Mouse (Mus musculus) heart, adult 2 months (tissue): ENCODE results near the gene Islr.

ENCODE experiments used
- CTCF ChIP-seq: fragments of 200-600 bp; IDR thresholded peaks from 2 replicates; pipeline ENCODE4 v1.8.1; 2022; ENCODE audit warnings: antibody characterized with exemption, mild to moderate bottlenecking, moderate library complexity
- EP300 ChIP-seq: fragments of 200-500 bp; IDR thresholded peaks from 2 replicates; pipeline ENCODE4 v1.6.1; 2011; ENCODE audit warnings: low read depth, low read length, control low read depth; ENCODE audit not compliant: insufficient read depth
- POLR2A ChIP-seq: fragments of 200-500 bp; IDR thresholded peaks from 2 replicates; pipeline ENCODE4 v1.6.1; 2011; ENCODE audit warnings: mild to moderate bottlenecking, low read depth, low read length, control low read depth; ENCODE audit not compliant: insufficient read depth

DNA sequence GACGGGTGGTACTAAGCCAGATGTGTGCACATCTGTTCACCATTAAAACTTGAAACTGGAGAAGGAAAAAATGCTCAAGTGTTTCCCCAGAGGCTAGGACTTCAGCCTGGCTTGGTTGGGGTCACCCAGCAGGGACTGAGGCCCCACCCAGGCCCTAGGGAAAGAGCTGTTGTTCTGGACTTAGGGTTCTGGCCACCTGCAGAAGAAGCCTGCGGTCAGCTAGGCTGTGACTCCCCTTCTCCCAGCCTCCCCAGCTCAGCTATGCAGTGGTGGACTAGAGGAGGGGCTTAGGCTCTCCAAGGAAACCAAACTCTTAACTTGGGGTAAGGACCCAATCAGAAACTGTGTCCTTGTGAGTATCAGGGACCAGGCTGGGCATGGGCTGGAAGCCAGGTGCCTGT lies 68.2 kb downstream of the Islr start:
- TF ChIP-seq CTCF (no peak), POLR2A (no peak), EP300 (no peak)
